Mouse (Mus musculus) heart, postnatal 0 days (tissue): Measurements from ENCODE around the gene Car5a. TPM values are rescaled to one million over a fixed set of nuclear protein-coding genes. Genes with fewer than 3 reads are reported as not detected.

ENCODE experiments used
- ATAC-seq: fragments of 200-750 bp; cut with Nextera tagmentation; 2 replicates; pipeline ENCODE4 v1.8.0; 2017; ENCODE audit warnings: low read depth, moderate number of reproducible peaks, moderate library complexity; ENCODE audit not compliant: insufficient read depth
- DNase-seq: peaks from one replicate; pipeline ENCODE4 v3.0.0-alpha.2; 2016; ENCODE audit warnings: low spot score
- H3K27ac ChIP-seq: fragments of 300-500 bp; sonication (generic); 2 replicates; pipeline ENCODE4 v1.5.1; 2014; ENCODE audit warnings: low read depth, mild to moderate bottlenecking
- H3K27me3 ChIP-seq: fragments of 300-500 bp; sonication (generic); 2 replicates; pipeline ENCODE4 v1.6.1; 2014; ENCODE audit warnings: low read length, mixed read lengths; ENCODE audit not compliant: control insufficient read depth, insufficient read depth
- H3K36me3 ChIP-seq: fragments of 300-500 bp; sonication (generic); replicated peaks from 2 replicates; pipeline ENCODE4 v1.6.1; 2014; ENCODE audit warnings: low read length, mixed read lengths; ENCODE audit not compliant: control insufficient read depth, insufficient read depth
- H3K4me1 ChIP-seq: fragments of 300-500 bp; sonication (generic); 2 replicates; pipeline ENCODE4 v1.6.1; 2014; ENCODE audit warnings: antibody characterized with exemption; ENCODE audit not compliant: control insufficient read depth, insufficient read depth
- H3K4me2 ChIP-seq: fragments of 300-500 bp; sonication (generic); 2 replicates; pipeline ENCODE4 v1.6.1; 2014; ENCODE audit warnings: low read depth, mild to moderate bottlenecking, low read length, moderate library complexity
- H3K4me3 ChIP-seq: fragments of 300-500 bp; sonication (generic); 2 replicates; pipeline ENCODE4 v1.5.1; 2014; ENCODE audit warnings: low read depth, low read length
- H3K9ac ChIP-seq: fragments of 300-500 bp; sonication (generic); replicated peaks from 2 replicates; pipeline ENCODE4 v1.6.1; 2014; ENCODE audit warnings: low read depth, low read length, mixed read lengths
- H3K9me3 ChIP-seq: fragments of 300-500 bp; sonication (generic); replicated peaks from 2 replicates; pipeline ENCODE4 v1.6.1; 2016; ENCODE audit warnings: low read length; ENCODE audit not compliant: control insufficient read depth
- CTCF ChIP-seq: IDR thresholded peaks from 2 replicates; pipeline ENCODE4 v1.5.1; 2016; ENCODE audit warnings: antibody characterized with exemption, control low read depth, low read depth
- EP300 ChIP-seq: IDR thresholded peaks from 2 replicates; pipeline ENCODE4 v1.6.1; 2016; ENCODE audit warnings: antibody characterized with exemption, low read depth
- WGBS: fragments of 180-500 bp; shearing (Covaris S2); extraction: QIAGEN DNeasy Blood & Tissue Kit; methylation state at CpG from one replicate; pipeline ENCODE4 v1.1.7; 2014; 5-methylcytosine and 5-hydroxymethylcytosine counted together
- polyA plus RNA-seq: library from polyadenylated mRNA; unstranded; fragments of >200 nt; fragmentation: Nextera tagmentation; extraction: Ambion mirVana; gene quantifications from 2 replicates; pipeline ENCODE4 v1.2.1, GENCODE M21; 2015
- total RNA-seq: library from RNA; depleted of rRNA; stranded (reverse); fragments of >200 nt; gene quantifications from 2 replicates; pipeline ENCODE4 v1.2.3, GENCODE M21; 2014; ENCODE audit warnings: low replicate concordance

The Car5a gene
- total and polyA plus RNA-seq, 2 experiments from 2014 or later, result not detected

- peak overlapping the region; percentile 51 for H3K9ac ChIP-seq
- no peak for TF ChIP-seq EP300
- TF ChIP-seq CTCF, result no peak
- H3K9me3 ChIP-seq, result no peaks in the 10 kb centered on the region
- DNase-seq (no peak), ATAC-seq (no peak)
- peak overlapping the region; percentile 40 for H3K4me3 ChIP-seq
- peaks cover 19% of the 10 kb centered on the region for H3K4me1 ChIP-seq
- WGBS, result 32% methylated on average over 19 of the region's 19 CpGs
- peak overlapping the region; percentile 66 for H3K4me2 ChIP-seq
- no peaks in the 10 kb centered on the region for H3K27me3 ChIP-seq
- H3K36me3 ChIP-seq, result no peaks in the 10 kb centered on the region
- H3K27ac ChIP-seq, result peak overlapping the region; percentile 79
Measured at GRCm38 (mm10) chr8:121947047-121947752, 2.5 kb upstream of the Car5a start.

- Histone ChIP-seq H3K9ac (no peak overlapping the region), H3K27me3 (no peaks in the 10 kb centered on the region), H3K4me1 (peaks cover 13% of the 10 kb centered on the region), H3K9me3 (no peaks in the 10 kb centered on the region), H3K4me2 (no peak overlapping the region), H3K4me3 (no peak overlapping the region), H3K36me3 (no peaks in the 10 kb centered on the region), H3K27ac (no peak overlapping the region)
- no peak for ATAC-seq
- TF ChIP-seq CTCF, result no peak
- no peak for TF ChIP-seq EP300
- DNase-seq, result no peak
- 81% methylated on average over 7 of the region's 7 CpGs for WGBS
Measured at GRCm38 (mm10) chr8:121946351-121946750, 1.6 kb upstream of the Car5a start.

- DNase-seq, result no peak
- Histone ChIP-seq H3K9ac (no peak overlapping the region), H3K27ac (no peak overlapping the region), H3K27me3 (no peaks in the 10 kb centered on the region), H3K9me3 (no peaks in the 10 kb centered on the region), H3K4me1 (peaks cover 13% of the 10 kb centered on the region), H3K4me2 (no peak overlapping the region), H3K36me3 (no peaks in the 10 kb centered on the region), H3K4me3 (no peak overlapping the region)
- WGBS, result 63% methylated on average over 8 of the region's 8 CpGs
- ATAC-seq, result no peak
- no peak for TF ChIP-seq EP300
- no peak for TF ChIP-seq CTCF
Measured at GRCm38 (mm10) chr8:121943716-121944115, 988 bp downstream of the Car5a start.

- H3K4me2 ChIP-seq, result no peak overlapping the region
- no peaks in the 10 kb centered on the region for H3K9me3 ChIP-seq
- H3K36me3 ChIP-seq, result no peaks in the 10 kb centered on the region
- ATAC-seq (no peak), DNase-seq (no peak)
- peaks cover 8% of the 10 kb centered on the region for H3K4me1 ChIP-seq
- WGBS, result 31% methylated on average over 2 of the region's 2 CpGs
- no peak for TF ChIP-seq EP300
- TF ChIP-seq CTCF, result no peak
- no peak overlapping the region for H3K27ac ChIP-seq
- no peak overlapping the region for H3K4me3 ChIP-seq
- no peaks in the 10 kb centered on the region for H3K27me3 ChIP-seq
- H3K9ac ChIP-seq, result no peak overlapping the region
Measured at GRCm38 (mm10) chr8:121943057-121943540, 1.6 kb downstream of the Car5a start.

GRCm38 (mm10) chr8:121938732-121939131 lies 6.0 kb downstream of the Car5a start:
- Histone ChIP-seq H3K4me3 (no peak overlapping the region), H3K4me2 (no peak overlapping the region), H3K36me3 (no peaks in the 10 kb centered on the region), H3K4me1 (no peaks in the 10 kb centered on the region), H3K9me3 (no peaks in the 10 kb centered on the region), H3K27ac (no peak overlapping the region), H3K9ac (no peak overlapping the region), H3K27me3 (no peaks in the 10 kb centered on the region)
- 80% methylated on average over 7 of the region's 7 CpGs for WGBS
- DNase-seq (no peak), ATAC-seq (no peak)
- TF ChIP-seq EP300 (no peak), CTCF (no peak)

- 73% methylated on average over 14 of the region's 14 CpGs for WGBS
- Histone ChIP-seq H3K4me3 (no peak overlapping the region), H3K27ac (no peak overlapping the region), H3K27me3 (no peaks in the 10 kb centered on the region), H3K9me3 (no peaks in the 10 kb centered on the region), H3K9ac (no peak overlapping the region), H3K4me2 (no peak overlapping the region), H3K4me1 (no peaks in the 10 kb centered on the region), H3K36me3 (no peaks in the 10 kb centered on the region)
- DNase-seq (no peak), ATAC-seq (no peak)
- no peak for TF ChIP-seq CTCF
Measured at GRCm38 (mm10) chr8:121936391-121936790, 8.3 kb downstream of the Car5a start.
